Mouse (Mus musculus) neutrophil, adult 5-6 weeks (primary cell): ENCODE measurements around the gene Ltk. TPM values are rescaled to one million over a fixed set of nuclear protein-coding genes. Genes with fewer than 3 reads are reported as not detected.

Experiments used
- ATAC-seq: fragments of 151-379, 151-347 bp; 2 replicates; pipeline ENCODE4 v1.8.0; 2017; ENCODE audit warnings: mild to moderate bottlenecking, moderate TSS enrichment; ENCODE audit not compliant: insufficient number of reproducible peaks, poor library complexity, low FRiP score, severe bottlenecking; ENCODE audit errors: extremely low read depth
- total RNA-seq: library from RNA; stranded (forward); fragments of 200-1000 nt; gene quantifications from 2 replicates; pipeline ENCODE4 v1.2.3, GENCODE M21; 2017

The Ltk gene
- total RNA-seq: 2.3 and 2.4 TPM in 2 replicates

DNA sequence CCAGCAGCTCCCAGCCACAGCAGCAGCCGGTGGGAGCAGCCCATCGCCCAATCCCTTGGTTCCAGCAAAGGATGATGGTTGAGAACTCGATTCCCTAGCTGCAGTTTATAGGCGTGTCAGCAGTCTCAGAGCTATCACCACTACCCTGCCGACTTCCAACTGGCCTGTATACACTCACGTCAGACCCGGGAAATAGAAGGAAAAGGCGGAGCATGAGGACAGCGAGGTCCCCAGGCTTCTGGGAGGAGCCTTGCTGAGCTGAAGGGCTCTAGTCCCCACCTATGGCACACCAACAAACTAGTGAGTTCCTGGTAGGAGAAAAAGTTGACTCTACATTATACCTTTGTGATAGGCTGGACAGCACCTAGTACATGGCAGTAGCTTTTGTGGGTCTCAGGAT lies at the start of gene Ltk:
TSS of gene Ltk (minus strand) at position 181 of the 400 bp plus-strand sequence.
- ATAC-seq: no peak

DNA sequence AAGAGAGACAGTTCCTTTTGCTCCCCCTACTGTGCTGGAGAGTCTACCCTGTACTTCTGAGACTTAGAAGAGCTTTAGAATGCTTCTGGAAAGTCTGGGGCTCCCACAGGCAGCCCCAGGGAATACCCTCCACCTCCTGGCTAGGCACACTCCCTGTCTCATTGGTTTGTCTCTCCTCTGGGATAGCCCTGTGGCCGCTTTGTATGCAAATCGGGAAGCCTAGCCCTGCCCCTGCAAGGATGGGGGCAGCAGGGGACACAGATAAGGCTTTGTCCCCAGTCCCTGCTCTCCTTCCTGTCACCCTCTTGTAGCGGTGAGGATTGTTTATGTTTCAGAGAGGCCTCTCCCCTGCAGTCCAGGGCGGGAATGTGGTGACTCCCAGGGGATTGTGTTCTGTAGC lies 48.6 kb upstream of the Ltk start:
- ATAC-seq: no peak

DNA sequence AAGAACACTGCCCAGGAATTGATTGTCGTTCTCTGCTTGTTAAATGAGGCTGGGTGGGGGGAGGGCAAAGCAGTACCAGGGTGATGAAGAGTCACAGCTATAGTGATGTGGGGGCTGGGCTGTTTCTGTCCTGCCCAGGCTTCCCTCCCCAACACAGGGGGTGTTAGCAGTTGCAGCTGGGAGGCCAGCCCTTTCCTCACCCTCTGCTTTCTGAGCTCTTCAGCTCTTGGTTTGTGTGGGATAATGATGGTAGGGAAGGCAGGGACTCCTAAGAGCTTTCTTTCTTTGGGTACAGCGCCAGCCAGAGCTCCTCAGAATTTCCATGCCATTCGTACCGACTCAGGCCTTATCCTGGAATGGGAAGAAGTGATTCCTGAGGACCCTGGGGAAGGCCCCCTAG lies 48.2 kb upstream of the Ltk start:
- ATAC-seq: no peak

DNA sequence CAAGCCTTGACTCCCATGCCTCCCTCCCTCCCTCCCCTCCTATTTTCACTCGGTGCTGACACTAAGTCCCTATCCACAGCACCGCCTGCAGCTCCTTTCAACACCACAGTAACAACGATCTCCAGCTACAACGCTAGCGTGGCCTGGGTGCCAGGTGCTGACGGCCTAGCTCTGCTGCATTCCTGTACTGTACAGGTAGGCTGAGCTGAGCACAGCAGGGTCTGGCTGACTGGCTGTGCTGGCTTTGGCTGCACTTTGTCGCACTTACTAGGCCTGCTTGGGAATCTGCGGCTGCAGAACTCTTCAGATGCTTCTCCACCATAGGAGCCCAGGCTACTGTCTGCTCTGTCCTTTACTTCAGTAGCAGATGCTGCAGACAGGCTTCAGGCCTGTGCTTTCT lies 45.3 kb upstream of the Ltk start:
- ATAC-seq: no peak

DNA sequence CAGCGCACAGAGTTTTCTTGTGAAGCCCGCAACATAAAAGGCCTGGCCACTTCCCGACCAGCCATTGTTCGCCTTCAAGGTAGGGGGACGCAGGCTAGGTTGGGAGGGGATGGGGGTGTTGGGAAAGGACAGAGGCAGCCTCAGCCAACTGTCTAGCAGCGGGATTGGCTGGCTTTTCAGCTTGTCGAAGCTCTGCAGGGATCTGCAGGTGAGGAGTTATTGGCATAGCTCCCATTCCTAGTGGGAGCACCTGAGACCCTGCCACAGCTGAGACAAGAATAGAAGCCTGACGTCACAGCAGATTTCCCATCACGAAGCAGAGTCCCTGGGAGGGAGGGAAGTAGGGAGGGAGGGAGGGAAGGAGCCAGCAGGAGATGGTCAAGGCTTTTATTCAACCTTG lies 44.5 kb upstream of the Ltk start:
- ATAC-seq: no peak

DNA sequence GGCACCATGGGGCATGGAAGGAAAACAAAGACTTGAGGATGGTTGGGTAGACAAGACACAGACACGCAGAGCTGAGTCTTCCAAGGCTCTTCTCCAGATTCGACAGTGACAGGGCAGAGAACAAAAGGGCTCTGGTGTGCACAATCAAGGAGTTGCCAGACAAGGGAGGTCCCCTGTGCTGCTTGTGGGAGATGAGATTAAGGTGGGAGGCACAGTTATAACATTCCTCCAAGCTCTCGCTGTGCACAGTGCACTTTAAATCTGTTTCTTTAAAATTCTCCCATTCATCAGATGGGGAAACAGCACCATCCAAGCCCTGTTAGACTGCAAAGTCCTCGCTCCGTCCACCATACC lies 44.0 kb upstream of the Ltk start:
- no peak for ATAC-seq

DNA sequence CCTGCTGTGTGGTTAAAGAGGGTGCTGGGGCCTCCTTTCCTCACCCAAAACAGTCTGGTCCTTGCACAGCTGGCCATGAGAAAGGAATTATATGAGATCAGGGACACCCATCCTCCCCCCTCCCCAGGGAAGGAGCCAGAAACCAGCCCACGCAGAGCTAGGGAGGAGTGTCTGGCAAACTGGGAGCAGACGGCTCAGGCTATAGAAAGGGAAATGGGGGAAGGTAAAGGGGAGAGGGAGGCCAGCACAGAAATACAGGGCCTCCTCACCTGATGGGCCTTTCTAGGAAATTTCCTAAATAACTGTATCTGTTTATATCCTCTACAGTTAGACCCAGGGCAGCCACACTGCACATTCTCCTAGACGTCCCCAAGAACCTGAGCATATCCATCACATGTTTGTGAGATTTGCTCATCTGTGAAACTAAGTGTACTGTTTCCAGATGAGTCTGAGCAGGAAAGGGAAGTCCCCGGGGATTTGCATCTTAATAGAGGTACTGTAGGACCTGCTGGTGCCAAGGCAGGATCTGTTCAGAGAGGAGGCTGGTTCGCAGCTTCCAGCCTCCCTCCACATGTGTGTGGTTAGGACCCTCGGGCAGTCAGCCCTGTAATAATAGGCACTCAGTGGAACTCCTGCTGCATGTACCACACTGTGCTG lies 43.5 kb upstream of the Ltk start:
- ATAC-seq: no peak

DNA sequence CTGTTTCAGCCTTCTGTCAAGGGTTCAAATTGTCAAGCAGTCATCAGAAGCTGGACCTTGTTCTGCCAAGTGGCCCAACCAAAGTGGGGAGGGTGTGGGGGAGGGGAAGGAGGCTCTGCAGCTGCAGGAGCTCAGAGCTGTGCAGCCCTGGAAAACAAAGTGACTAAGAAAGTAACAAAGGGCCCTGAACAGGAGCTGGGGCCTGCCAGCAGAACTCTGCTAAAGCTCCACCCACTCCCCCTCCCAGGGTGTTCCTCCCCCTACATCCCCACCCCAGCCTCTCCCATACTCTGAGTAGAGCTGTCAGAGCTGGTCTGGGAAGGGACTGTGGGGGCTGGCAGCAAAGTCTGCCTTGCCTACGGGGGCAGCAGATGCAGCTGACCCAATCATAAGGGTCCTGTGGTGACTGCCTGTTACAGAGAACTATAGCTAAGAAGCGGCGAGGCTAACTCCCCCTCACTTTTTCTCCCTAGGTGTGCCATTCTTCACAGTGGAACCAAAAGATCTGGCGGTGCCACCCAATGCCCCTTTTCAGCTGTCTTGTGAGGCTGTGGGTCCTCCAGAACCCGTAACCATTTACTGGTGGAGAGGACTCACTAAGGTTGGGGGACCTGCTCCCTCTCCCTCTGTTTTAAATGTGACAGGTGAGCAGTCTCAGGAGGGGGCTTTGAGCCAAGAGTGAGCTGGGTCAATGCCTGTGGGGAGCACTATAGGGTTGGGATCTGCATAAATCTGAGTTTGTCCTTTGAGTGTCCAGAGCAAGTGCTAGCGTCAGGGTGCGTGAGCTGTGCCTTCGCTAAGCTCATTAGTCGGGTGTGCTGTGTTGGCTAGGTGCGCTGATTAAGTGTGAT lies 42.8 kb upstream of the Ltk start:
- ATAC-seq: no peak

DNA sequence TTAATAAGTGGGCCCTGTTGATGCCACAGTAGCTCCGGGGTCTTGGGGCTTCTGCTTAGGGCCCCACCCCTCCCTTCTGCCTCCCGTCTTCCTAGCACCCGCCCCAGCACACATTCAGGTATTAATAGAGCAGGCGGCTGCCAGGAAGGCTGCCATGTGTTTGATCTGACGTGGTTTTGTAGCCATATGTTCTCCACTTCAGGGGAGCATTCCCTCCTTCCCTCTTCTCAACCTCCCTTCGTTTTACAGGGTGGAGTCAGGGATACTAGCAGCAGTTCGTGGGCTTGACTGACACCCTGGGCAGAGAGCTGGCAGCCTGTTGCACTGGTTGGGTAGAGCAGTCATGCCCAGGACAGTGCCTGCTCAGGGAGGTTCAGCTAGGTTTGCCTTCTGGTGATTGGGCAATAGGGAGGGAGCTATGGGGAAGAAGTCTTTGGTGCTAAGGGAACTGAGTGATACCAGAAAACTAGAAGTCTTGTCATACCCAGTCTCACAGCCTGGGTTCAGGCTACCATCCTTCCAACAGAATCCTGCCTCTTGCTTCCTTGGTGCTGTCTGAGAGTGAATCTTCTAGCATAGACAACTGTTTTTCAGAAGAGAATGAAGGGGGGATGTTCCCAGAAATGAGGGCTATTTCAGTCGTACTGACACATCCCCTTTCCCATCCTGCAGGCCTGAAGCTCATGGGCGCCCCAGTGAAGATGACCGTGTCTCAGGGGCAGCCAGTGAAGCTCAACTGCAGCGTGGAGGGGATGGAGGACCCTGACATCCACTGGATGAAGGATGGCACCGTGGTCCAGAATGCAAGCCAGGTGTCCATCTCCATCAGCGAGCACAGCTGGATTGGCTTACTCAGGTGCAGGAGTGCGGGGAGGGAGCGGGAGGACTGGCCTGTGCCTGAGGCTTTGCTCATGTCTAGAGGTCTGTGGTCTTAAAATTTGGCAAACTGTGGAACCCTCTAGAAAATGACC lies 40.9 kb upstream of the Ltk start:
- no peak for ATAC-seq

DNA sequence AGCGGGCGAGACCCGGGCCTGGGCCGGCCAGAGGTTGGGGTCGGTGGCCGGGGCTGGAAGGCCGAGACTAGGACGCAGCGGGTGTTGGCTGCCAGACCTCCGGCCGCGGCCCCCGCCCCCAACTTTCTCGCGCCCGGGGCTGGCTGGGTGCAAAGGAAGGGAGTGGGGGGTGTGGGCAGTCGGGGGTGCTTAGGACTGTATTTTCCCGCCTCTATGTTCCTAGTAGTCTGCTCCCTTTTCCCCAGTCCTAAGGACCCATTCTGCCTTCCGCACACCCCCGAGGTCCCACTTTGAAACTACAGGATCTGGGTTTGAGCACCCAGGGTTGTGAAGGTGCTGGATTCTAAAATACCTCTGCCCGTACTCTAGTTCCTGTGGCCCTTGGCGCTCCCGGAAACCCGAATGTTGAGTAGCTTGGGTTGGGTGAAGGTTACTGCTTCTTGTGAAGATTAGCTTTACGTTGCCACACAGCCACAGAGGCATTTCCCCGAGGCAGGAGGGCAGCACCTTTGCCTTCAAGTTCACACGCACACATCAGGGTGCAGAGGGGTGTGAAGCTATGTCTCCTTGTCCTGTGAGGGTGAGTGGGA lies 39.8 kb upstream of the Ltk start:
- peak; percentile 11; the same call in 1 of the 2 replicates for ATAC-seq

DNA sequence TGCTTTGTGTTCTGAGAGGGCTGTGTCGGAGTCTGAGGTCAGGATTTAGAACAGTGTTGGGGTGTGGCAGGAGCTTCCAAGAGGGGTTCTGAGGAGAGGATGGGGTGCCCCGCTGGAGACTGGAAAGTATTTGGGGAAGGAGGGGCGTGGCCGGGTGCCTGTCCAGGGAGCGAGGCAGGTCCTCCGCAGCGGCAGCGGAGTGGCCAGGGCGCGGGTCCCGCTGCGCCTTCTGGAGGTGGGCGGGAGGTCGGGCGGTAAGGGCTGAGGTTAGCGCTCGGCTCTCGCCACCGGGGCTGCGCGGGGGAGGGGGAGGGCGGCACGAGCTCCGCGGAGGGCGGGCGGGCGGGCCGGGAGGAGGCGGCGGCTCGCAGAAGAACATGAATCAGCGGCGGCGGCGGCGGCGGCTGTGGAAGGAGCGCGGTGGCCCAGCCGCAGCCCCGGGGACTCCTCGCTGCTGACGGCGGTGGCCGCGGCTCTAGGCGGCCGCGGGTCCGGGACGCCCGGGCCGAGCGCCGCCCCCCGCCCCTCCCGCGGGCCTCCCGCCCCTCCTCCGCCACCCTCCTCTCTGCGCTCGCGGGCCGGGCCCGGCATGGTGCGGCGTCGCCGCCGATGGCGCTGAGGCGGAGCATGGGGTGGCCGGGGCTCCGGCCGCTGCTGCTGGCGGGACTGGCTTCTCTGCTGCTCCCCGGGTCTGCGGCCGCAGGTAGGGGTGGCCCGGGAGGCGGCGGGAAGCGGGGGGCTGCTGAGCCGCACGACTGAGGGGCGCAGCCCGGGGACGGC lies 39.1 kb upstream of the Ltk start:
- 0 out of 2 replicates have a peak, but pooled peaks have one; percentile 5 for ATAC-seq

DNA sequence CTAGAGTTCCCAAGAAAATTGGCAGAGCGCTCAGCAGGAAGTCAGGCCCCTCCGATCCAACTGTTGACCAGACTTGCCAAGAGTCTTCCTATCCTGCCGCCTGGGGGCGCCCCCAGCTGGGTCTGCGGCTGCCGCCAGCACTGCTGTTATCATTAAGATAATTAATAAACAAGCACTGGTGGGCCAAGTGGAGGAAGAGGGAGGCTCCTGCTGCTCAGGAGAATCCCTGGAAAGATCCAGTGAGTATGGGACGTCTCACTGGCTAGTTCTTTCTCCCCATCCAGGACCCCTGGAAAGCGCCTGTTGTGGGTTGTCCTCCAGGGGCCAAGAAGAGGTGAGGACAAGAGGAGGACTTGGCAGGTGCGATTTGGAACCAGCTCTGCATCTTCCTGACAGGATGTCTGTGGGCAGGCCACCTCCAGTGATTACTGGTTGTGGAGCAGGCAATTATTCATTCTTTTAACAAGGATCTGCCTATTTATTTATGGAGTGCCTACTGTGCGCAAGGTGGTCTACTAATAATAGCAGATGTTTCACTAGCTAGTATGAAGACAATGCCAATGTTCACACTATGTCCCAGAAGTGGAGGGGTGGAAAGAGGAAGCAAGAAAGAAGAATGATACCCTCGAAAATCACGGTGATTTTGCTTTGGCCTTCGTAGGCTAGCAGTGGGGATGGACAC lies 38.2 kb upstream of the Ltk start:
- no peak for ATAC-seq

DNA sequence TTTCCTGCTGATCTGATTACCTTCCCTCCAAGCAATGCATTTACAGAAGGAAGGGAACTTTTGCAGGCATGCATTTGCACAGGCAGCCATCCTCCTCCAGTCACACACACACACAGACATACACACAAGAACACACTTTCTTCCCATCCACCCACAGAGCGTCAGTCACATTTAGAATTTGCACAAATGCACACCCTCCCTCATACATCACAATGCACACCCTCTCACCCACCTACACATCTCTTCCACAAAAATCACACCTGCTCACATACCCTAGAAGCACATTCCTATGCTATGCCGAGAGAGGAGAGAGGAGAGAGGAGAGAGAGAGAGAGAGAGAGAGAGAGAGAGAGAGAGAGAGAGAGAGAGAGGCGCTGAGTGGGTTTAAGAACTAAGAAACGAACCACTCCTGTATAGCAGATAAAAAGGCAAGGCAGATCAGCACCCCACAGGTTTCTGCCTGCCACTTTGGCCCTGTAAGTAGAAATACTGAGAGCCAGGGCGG lies 37.1 kb upstream of the Ltk start, which contains the start of gene Tyro3:
TSS of gene Tyro3 (plus strand) at position 455 of the 505 bp plus-strand sequence.
- no peak for ATAC-seq

DNA sequence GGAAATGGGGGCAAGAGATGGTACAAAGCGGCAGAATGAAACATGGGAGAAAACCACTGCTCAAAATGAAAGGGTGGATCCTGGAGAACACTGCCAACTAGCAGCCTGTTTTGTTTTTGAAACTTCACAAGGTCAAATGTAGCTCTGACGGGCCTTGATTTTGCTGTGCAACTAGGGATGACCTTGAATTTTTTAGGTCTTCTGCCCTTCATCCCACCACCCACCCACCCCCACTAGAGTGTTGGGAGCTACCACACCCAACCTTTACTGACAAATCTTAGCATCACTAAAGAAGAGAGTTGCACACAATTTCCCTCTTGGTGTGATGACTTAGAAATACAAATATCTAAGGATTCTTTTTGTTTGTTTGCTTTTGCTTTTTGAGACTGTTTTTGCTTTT lies 29.8 kb upstream of the Ltk start:
- ATAC-seq: no peak

DNA sequence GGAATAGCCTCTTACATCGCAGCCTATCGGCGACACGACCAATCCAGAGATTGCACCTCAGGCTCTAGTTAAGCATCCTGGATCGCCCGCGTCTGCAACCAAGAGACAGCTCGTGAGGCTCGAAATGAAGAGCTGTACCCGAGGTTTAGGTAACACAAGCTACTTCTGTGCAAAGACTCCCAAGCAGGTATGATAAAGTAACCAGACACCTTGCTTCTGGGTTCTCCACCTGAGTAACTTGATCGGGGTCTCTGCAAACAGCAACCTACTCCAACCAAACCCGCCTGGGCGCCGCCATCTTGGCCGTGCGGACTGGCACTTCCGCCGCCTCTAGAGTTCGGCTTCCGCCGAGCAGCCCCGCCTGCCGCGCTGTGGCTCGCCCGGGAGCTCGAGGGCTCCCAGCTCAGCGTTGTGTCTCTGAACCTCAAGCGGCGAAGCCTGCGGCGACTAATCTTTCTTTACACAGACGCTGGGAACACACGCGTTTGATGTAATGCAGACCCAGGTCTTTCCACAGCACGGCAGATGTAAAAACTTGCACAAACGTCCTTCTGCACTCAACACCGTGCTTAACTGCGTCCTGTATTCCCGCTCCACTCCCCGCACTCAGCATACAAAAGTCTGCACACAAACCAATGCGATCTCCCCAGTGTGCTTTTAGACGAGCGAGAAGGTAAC lies 27.1 kb upstream of the Ltk start, which contains the start of gene Rpap1:
TSS of gene Rpap1 (minus strand) at position 332 of the 678 bp plus-strand sequence.
- peak; percentile 86 for ATAC-seq

DNA sequence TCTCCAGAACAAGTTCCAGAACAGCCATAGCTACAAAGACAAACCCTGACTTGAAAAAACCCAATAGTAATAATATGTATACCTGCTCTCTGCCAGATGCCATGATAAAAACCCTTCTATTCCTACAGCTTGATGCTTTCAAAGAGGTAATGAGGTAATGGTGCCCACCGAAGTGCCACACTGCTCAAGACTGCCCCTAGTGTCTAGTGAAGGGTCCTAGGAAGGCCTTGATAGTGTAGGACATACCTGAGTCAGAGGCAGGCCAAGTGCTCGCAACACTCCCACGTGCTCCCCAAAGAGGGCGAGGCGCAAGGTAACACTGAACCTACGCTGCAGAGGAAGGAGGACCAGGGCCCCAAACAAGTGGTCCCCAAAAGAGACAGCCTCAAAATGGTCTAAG lies 7.0 kb upstream of the Ltk start:
- ATAC-seq: no peak

DNA sequence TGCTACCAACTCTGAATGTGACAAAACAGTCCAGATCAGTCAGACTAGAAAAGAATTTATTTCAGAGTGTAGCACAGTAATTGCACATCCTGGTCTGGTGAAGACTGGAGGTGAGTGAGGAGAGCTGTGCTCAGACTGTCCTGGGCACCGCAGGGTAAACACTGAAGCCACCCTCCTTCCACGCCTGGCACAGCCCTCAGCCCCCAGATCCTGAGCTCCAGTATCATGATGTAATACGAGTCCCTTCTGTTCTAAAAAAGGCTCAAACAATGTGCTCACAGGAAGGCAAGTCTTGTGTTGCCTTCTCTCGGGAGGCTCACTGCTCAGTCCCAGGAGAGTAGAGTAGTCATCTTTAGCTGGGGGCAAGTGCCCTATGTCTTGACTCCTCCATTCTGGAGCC lies 3.7 kb upstream of the Ltk start:
- ATAC-seq: no peak
